Mouse (Mus musculus): ENCODE results near the gene Pdcd4.
"Not testable (repeated sequence)": the region's sequence is repeated elsewhere in the genome, so short reads cannot be mapped to it uniquely, and the experiment has no call there.

Pdcd4 gene

DNA sequence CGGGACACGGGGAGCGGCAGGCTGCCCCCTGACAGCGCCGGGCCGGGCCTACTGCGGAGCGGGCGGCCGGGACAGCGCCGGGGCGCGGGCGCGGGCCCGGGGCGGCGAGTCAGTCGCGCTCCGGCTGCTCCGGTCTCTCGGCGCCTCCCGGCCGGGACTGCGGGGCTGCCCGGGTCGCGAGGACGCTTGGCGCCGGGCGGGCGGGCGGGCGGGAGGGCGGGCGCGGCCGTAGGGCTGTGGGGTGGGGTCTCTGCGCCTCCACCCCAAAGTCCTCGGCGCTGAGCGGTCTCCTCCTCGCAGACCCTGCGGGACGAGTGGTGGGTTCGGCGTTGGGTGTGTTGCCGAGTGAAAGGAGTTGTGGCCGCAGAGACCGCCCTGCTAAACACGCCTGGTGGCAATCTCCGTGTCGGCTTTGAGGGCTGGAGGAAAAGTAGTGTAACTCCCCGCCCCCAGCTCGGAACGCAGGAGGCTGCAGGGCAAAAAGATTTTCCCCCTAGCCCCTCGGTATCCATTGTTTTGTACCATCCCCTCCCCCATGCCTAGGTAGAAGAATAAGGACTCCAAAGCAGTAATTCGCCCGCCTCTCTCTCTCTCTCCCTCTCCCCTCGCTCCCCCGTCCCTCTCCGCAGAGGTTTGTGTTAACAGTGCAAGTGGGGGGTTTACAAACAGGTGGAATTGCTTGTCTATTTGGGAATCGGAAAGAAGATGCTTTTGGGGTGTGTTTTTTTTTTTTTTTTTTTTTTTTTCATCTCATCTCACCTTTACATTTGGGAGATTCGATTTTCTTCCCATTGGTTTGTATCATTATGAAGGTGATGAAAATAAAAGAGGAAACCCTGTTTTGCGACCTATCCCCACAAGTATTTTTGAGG, 53.4 kb downstream of the Pdcd4 start:
- DNase-seq (ENCODE audit: low spot score in 2 of 2) = peak in 1 of 2 experiments; percentile 28

DNA sequence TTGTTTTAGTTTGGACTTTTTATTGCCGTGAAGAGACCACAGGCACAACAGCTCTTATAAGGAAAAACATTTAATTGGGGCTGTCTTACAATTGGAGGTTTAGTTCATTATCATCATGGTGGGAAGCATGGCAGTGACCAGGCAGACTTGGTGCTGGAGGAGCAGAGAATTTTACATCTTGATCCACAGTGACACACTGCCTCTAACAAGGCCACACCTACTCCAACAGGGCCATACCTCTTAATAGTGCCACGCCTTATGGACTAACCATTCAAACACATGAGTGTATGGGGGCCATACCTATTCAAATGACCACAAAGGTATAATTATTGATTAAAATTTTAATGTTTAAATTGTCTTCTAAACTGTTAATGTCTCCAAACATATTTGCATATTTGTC, 65.5 kb downstream of the Pdcd4 start:
- DNase-seq (ENCODE audit: low spot score in 2 of 2) = no peak

DNA sequence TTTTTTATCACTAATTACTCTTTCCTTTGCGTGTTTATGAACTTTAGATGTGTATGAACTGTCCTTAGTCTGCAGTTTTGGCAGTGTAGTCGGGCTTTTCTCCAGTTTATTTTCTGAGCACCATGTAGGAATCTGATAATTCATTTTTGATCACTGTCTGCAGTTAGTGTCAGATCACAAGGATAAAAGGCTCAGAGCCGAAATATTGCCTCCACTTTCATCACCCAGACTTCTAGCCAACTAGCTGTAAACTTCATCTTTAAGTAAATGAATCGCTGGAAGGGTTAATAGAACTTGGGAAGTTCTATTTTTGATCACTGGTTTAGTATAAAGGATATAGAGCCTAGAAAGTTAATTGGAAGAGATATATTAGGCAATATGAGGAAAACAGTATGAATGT, 70.5 kb downstream of the Pdcd4 start:
- no peak for DNase-seq (ENCODE audit: low spot score in 2 of 2)

DNA sequence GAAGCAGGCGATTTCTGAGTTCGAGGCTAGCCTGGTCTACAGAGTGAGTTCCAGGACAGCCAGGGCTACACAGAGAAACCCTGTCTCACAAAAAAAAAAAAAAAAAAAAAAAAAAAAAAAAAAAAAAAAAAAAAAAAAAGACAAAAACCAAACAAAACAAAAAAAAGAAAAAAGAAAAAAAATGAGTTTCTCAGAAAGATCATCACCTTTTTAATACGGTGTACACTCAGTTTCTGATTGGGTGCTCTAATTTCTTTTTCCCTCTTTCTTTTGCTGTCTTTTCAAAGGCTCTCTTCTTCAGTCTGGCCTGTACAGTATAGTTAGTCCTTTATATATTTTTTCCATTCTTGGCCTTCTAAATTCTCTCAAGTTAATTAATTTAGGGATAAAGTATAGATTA, 72.3 kb downstream of the Pdcd4 start:
- DNase-seq (ENCODE audit: low spot score in 2 of 2) = not testable (repeated sequence)

DNA sequence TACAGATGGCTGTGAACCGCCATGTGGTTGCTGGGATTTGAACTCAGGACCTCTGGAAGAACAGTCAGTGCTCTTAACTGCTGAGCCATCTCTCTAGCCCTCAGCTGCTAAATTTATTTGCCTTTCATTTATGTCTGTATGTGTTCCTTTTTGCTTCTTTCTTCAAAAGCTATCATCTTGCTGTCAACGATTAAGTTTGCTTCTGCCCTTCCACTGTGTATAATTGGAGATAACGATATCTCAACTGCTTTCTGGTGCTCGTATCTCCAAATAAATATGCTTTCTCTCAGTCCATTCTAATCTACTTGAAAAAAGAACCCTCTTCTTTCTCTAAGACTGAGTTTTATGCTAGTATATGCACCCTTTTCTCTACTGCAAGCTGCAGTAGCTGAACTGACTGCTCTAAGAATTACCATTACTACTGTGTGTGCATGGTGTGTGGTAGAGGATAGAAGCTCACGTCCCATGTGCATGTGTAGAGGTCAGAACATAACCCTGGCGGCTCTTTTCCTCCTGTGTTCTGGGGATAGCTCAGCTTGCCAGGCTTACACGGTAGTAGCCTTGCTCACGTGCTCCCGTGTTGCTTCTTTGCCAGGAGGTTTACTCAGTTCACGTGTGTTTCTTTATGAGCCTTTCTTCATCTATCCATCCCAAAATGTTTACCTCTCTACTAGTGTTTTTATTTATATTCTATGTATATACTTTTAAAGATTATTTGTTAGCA, 73.0 kb downstream of the Pdcd4 start:
- DNase-seq (ENCODE audit: low spot score in 2 of 2) = no peak

DNA sequence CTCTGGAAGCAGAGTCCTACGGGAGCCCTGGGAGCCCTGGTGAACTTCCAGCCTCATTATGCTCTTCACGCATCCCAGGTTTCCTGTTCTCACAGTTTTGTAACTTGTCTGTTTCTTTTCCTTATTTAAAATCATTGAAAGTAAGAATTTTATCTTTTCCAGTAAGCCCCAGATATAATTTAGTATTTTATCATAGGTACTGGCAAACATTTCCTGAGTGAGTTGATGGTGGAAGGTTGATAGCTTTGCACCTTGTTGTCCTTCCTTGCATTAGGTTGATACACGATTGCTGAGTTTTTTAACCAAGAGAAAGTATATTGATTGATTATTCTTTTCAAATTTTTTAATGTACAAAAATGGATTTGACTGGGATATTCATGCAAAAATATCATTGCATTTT, 77.2 kb downstream of the Pdcd4 start:
- no peak for DNase-seq (ENCODE audit: low spot score in 2 of 2)

DNA sequence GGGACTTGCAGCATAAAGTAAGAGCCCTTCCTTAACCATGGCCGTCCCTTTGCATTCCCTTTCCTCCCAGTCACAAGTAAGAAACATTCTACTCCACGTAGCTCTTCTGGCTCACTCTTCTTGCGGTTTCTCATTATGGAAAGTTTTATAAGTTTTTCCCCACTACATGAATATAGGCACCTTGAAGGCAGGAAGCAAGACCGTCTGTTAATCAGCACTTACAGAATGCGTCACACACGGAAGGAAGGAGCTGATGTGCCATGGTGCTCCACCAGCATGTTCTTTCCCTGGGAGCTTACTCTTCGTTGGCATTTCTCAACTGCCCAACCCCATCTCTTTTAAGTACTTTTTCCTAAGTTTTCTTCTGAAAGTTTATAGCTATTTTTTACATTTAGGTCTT, 79.9 kb downstream of the Pdcd4 start:
- no peak for DNase-seq (ENCODE audit: low spot score in 2 of 2)

DNA sequence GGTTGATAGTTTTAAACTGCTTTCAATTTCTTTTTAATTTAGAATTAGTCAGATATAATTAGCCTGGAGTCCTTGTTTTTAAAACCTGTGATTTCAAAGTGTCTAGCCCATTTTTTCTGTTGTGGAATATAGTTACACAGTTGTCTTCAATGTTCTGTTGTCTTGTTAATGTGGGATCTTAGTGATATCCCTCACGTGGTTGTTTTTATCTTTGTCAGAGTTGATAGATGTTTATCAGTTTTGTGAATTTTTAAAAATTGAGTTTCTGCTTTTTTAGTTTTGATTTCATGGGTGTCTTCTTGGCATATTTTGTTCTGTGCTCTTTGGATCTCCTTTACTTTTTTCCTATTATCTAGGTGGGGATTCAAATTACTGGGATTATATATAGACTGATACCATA, 81.6 kb downstream of the Pdcd4 start:
- no peak for DNase-seq (ENCODE audit: low spot score in 2 of 2)

All from right cerebral cortex, postnatal 36 days (tissue).